In the genomic region with DNA sequence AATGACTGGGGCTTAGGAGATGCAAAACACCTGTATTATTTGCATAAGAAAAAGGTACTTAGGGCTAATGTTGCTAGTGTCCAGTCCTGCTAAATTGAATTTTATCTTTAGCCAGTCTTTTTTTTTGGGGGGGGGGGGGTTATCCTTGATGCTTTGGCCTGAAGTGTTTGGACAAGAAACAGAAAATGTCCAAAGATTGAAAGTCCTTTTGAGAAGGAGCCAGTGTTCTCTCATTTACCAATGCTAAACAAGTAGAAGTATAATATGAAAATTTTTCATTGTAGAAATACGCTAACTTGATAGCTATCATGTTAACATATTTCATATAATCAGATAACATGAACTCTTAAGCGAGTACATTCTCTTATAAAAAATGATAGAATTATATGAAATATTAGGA, we compare ENCODE assay signal across 9 mouse cellular contexts.
DNase-seq lines count a peak whose midpoint lies in the region; ATAC-seq and TF ChIP-seq lines count a peak whose summit lies in the region.
"Had no signal": no experiment of that assay in that cellular context is flagged by ENCODE, and none has a peak within 500 bp of the region (broad histone marks: within the 10 kb centered on the region; RNA-seq: fewer than 3 reads in every experiment).

No protein-coding gene starts in this region.

- H3K27me3 ChIP-seq in heart, embryonic 10.5 days (ENCODE audit: insufficient read depth, poor library complexity, severe bottlenecking), result no peaks in the 10 kb centered on the region
- no peaks in the 10 kb centered on the region for H3K27me3 ChIP-seq in spleen, adult 2 months (ENCODE audit: control insufficient read depth, insufficient read depth, low read length)
- H3K27me3 ChIP-seq in liver, embryonic 12.5 days (replicated peaks), result no peaks in the 10 kb centered on the region
- no peaks in the 10 kb centered on the region for H3K27me3 ChIP-seq in stomach, postnatal 0 days (ENCODE audit: control insufficient read depth, insufficient read depth, low read length)

- no peak for ATAC-seq in liver, embryonic 12.5 days
- ATAC-seq in stomach, postnatal 0 days (ENCODE audit: low FRiP score, low TSS enrichment), result no peak

- peaks cover 16% of the 10 kb centered on the region for H3K36me3 ChIP-seq in heart, embryonic 10.5 days
- H3K36me3 ChIP-seq in spleen, adult 2 months (ENCODE audit: control insufficient read depth, insufficient read depth, low read length), result peaks cover 6% of the 10 kb centered on the region
- peaks cover 23% of the 10 kb centered on the region for H3K36me3 ChIP-seq in liver, embryonic 12.5 days
- no peaks in the 10 kb centered on the region for H3K36me3 ChIP-seq in stomach, postnatal 0 days (ENCODE audit: control insufficient read depth, insufficient read depth, low read length)

- peak overlapping the region; percentile 91; the same call in 1 of the 2 replicates for H3K27ac ChIP-seq in heart, embryonic 10.5 days
- no peak overlapping the region for H3K27ac ChIP-seq in spleen, adult 2 months (ENCODE audit: insufficient read depth, low read length)
- no peak overlapping the region for H3K27ac ChIP-seq in liver, embryonic 12.5 days
- H3K27ac ChIP-seq in stomach, postnatal 0 days (replicated peaks), result no peak overlapping the region

- peak overlapping the region; percentile 72 for H3K4me2 ChIP-seq in liver, embryonic 12.5 days
- peak overlapping the region; percentile 64 for H3K4me2 ChIP-seq in stomach, postnatal 0 days (replicated peaks; ENCODE audit: low read depth)

- intact Hi-C loops in heart, postnatal 25 days (cut with DNase I), result loop anchor here (5.0 kb wide), 4 partner anchors 39 to 266 kb away; no protein-coding TSS in a partner anchor
- intact Hi-C loops in left cerebral cortex, postnatal 36 days (cut with DNase I), result loop anchor here (5.0 kb wide), 3 partner anchors 39 to 91 kb away; partner anchors contain the start of genes Jmjd1c and Reep3

- TF ChIP-seq POLR2A in spleen, adult 2 months (IDR thresholded peaks at IDR 0.05; ENCODE audit: low read depth, low read length), result no peak

- TF ChIP-seq CTCF in spleen, adult 2 months (IDR thresholded peaks at IDR 0.05; ENCODE audit: extremely low read depth, insufficient read depth, insufficient read length, insufficient replicate concordance), result no peak
- no peak for TF ChIP-seq CTCF in stomach, postnatal 0 days (IDR thresholded peaks at IDR 0.05; ENCODE audit: low read depth)

- WGBS in heart, embryonic 10.5 days, result 85% methylated on average over 2 of the region's 2 CpGs
- 50% methylated on average over 2 of the region's 2 CpGs for WGBS in spleen, adult 2 months
- WGBS in liver, embryonic 12.5 days (ENCODE audit: insufficient replicate concordance), result 44% methylated on average over 2 of the region's 2 CpGs
- 70% methylated on average over 2 of the region's 2 CpGs for WGBS in stomach, postnatal 0 days

- peak overlapping the region; percentile 64 for H3K4me3 ChIP-seq in heart, embryonic 10.5 days
- peak overlapping the region; percentile 18; the same call in 1 of the 2 replicates for H3K4me3 ChIP-seq in spleen, adult 2 months (ENCODE audit: extremely low read depth, insufficient read depth, insufficient read length)
- peak overlapping the region; percentile 62 for H3K4me3 ChIP-seq in liver, embryonic 12.5 days
- H3K4me3 ChIP-seq in stomach, postnatal 0 days (ENCODE audit: low read depth, low read length), result peak overlapping the region; percentile 17; the same call in 1 of the 2 replicates

- no peak for DNase-seq in heart, embryonic 10.5 days (ENCODE audit: low spot score)
- DNase-seq in heart, postnatal 25 days (ENCODE audit: low spot score), result no peak
- no peak for DNase-seq in spleen, adult 2 months (ENCODE audit: low read depth in 1 of 2, low spot score in 2 of 2)
- DNase-seq in spleen, postnatal 14 days (ENCODE audit: low spot score in 2 of 2), result no peak
- DNase-seq in stomach, postnatal 0 days (ENCODE audit: low spot score), result no peak
- DNase-seq in left cerebral cortex, postnatal 36 days (ENCODE audit: low spot score in 2 of 2), result no peak
- no peak for DNase-seq in cerebellum, adult 9-11 months
- DNase-seq: B cell, adult 2 months had no signal

- peaks cover 12% of the 10 kb centered on the region; the same call in 1 of the 2 replicates for H3K4me1 ChIP-seq in heart, embryonic 10.5 days
- H3K4me1 ChIP-seq in spleen, adult 2 months (ENCODE audit: control insufficient read depth, insufficient read depth, insufficient read length), result peaks cover 4% of the 10 kb centered on the region; the same call in 1 of the 2 replicates
- H3K4me1 ChIP-seq in liver, embryonic 12.5 days, result peaks cover 29% of the 10 kb centered on the region
- H3K4me1 ChIP-seq in stomach, postnatal 0 days (replicated peaks; ENCODE audit: control insufficient read depth, insufficient read depth), result no peaks in the 10 kb centered on the region

- no peaks in the 10 kb centered on the region for H3K9me3 ChIP-seq in heart, embryonic 10.5 days
- H3K9me3 ChIP-seq in liver, embryonic 12.5 days (replicated peaks), result no peaks in the 10 kb centered on the region
- H3K9me3 ChIP-seq in stomach, postnatal 0 days (ENCODE audit: control insufficient read depth, low read length), result no peaks in the 10 kb centered on the region

- no peak for TF ChIP-seq EP300 in stomach, postnatal 0 days (optimal IDR thresholded peaks at IDR 0.05)

- H3K9ac ChIP-seq in liver, embryonic 12.5 days, result peak overlapping the region; percentile 71
- no peak overlapping the region for H3K9ac ChIP-seq in stomach, postnatal 0 days (ENCODE audit: low read length)
